Mouse (Mus musculus) olfactory bulb, adult 2 months (tissue): ENCODE results near the gene Camk2n1.

Experiments
- CTCF ChIP-seq: fragments of 200-500 bp; IDR thresholded peaks from 2 replicates; pipeline ENCODE4 v1.5.1; 2012; ENCODE audit warnings: low read depth, mild to moderate bottlenecking, low read length, moderate library complexity; ENCODE audit not compliant: insufficient read depth
- POLR2A ChIP-seq: fragments of 200-500 bp; IDR thresholded peaks from 2 replicates; pipeline ENCODE4 v1.6.1; 2012; ENCODE audit warnings: mild to moderate bottlenecking, low read depth, low read length, moderate library complexity; ENCODE audit not compliant: insufficient read depth

DNA sequence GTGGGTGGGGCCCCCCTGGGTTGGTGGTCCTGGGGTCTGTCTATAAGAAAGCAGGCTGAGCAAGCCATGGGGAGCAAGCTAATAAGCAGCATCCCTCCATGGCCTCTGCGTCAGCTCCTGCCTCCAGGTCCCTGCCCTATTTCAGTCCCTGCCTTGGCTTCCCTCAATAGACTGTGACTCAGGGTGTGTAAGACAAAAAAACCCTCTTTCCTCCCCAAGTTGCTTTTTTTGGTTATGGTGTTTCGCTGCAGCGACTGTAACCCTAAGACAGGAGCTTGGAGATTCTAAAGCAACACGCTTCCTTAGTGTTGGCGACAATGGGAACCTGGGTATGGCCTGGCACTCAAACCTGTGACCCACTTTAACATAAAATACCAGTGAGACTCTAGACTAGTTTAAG is 7.4 kb downstream of the Camk2n1 start:
- TF ChIP-seq CTCF (no peak), POLR2A (no peak)
